Mouse (Mus musculus) kidney, adult 2 months (tissue): Measurements from ENCODE around the gene Atp2c1. TPM values are rescaled to one million over a fixed set of nuclear protein-coding genes. Genes with fewer than 3 reads are reported as not detected.

Experiments used
- DNase-seq: peaks from one replicate; pipeline ENCODE4 v3.0.0; 2021
- H3K27ac ChIP-seq: fragments of 200-500 bp; 2 replicates; pipeline ENCODE4 v1.5.1; 2012; ENCODE audit warnings: low read depth, low read length, control low read depth, inconsistent platforms; ENCODE audit not compliant: insufficient read depth
- H3K27me3 ChIP-seq: fragments of 200-500 bp; replicated peaks from 2 replicates; pipeline ENCODE4 v1.6.1; 2012; ENCODE audit warnings: mild to moderate bottlenecking, moderate library complexity, low read length, inconsistent platforms; ENCODE audit not compliant: control insufficient read depth, insufficient read depth
- H3K36me3 ChIP-seq: fragments of 200-500 bp; 2 replicates; pipeline ENCODE4 v1.6.1; 2012; ENCODE audit warnings: mild to moderate bottlenecking, moderate library complexity, low read length, inconsistent platforms; ENCODE audit not compliant: control insufficient read depth, insufficient read depth
- H3K4me1 ChIP-seq: fragments of 200-500 bp; 2 replicates; pipeline ENCODE4 v1.6.1; 2011; ENCODE audit warnings: low read length; ENCODE audit not compliant: control insufficient read depth, insufficient read depth
- H3K4me3 ChIP-seq: fragments of 200-500 bp; 2 replicates; pipeline ENCODE4 v1.5.1; 2011; ENCODE audit warnings: mild to moderate bottlenecking, low read depth, low read length, control low read depth; ENCODE audit not compliant: insufficient read depth
- CTCF ChIP-seq: fragments of 200-500 bp; conservative IDR thresholded peaks from 2 replicates; pipeline ENCODE4 v1.5.1; 2011; ENCODE audit warnings: low read depth, mild to moderate bottlenecking, control low read depth, low read length, moderate library complexity, mixed read lengths; ENCODE audit not compliant: insufficient read depth, insufficient read length
- POLR2A ChIP-seq: fragments of 200-500 bp; IDR thresholded peaks from one replicate; pipeline ENCODE4 v1.6.1; 2011; ENCODE audit warnings: low read depth, low read length, control low read depth
- WGBS: fragments of 180-500 bp; shearing (Covaris S2); methylation state at CpG from one replicate; pipeline ENCODE4 v1.1.7; 2018; 5-methylcytosine and 5-hydroxymethylcytosine counted together
- polyA plus RNA-seq: library from polyadenylated mRNA; depleted of rRNA; stranded (reverse); fragments of >200 nt; gene quantifications from 2 replicates; pipeline ENCODE4 v1.2.3, GENCODE M21; 2012

Atp2c1 gene
- polyA plus RNA-seq, 1 experiment = 59.9 TPM

DNA sequence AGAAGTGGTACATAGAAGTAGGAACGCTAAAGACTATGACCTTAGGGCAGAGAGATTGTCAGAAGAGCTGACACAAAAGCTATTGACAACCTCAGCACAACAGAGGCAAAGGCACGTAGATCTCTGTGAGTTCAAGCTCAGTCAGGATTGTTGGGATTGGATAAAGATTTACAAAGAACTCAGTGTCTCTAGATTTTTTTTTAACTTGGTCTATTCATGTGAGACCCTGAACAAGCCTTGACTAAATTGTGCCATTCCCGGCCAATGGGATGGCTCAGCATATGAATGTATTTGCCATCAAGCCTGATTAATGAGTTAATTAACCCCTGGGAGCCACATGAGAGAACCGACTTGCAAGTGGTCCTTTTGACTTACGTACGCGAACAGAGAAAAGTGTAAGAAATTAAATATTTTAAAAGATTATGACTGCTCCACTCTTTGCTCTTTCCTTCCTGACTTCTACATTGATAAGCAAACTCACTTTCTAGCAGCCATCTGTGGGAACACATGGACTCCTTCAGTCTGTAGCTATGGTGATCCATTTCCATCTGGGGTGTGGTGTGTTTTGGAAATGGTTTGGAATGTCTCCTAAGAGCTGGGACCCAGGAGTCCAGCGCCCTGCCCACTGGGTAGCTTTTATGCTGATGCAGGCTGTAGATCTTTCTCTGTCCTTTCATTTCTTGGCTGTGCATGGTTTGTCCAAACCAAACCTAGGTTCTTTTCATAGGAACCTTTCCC, 17.1 kb upstream of the Atp2c1 start:
- 75% methylated on average over 8 of the region's 8 CpGs for WGBS

DNA sequence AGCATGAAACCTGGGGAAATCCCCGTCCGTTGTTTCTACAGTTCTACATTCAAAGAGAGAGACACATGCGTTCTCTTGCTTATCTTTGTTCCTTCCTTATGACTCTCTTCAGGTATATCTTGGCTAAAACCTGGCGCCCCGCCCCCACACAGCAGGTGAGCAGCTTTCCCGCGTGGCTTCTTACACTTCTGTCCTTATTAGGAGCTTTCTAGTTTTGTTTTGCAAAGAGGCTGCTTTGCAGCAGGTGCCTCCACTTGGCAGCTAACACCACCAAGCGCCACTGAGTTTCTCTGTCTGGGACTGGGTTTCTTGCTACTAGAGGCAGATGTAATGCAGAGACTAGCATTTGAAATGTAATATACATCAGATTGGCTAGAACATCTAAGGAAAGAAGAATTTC, 10.4 kb upstream of the Atp2c1 start:
- TF ChIP-seq CTCF (no peak), POLR2A (no peak)
- Histone ChIP-seq H3K4me1 (no peaks in the 10 kb centered on the region), H3K4me3 (no peak overlapping the region), H3K36me3 (no peaks in the 10 kb centered on the region), H3K27me3 (no peaks in the 10 kb centered on the region), H3K27ac (no peak overlapping the region)
- WGBS = 55% methylated on average over 8 of the region's 8 CpGs
- no peak for DNase-seq

More for the DNA sequence above, 17.1 kb upstream of the Atp2c1 start:
- TF ChIP-seq POLR2A = no peak
- TF ChIP-seq CTCF = no peak
- H3K27ac ChIP-seq = no peak overlapping the region
- H3K4me3 ChIP-seq = no peak overlapping the region
- DNase-seq = no peak
- H3K27me3 ChIP-seq = no peaks in the 10 kb centered on the region
- no peaks in the 10 kb centered on the region for H3K36me3 ChIP-seq
- H3K4me1 ChIP-seq = no peaks in the 10 kb centered on the region

DNA sequence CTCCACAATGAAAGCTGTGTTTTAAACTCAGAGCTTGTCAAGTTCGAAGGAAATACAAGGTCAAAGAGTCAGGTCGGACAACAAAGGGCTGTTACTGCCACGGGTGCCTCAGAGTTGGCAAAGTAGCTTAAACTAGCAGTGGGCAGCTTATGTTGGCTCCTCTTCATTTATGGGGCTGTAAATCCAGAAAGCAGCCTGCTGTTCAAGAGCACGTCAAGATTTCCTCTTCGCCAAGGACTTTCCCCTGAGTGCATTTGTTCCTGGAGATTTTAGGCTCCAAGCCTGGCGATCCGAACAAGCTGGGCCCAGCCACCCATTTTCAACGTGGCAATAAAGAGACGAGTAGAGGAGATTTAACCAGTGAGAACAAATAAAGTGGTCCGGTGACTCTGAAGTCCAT, 9.8 kb upstream of the Atp2c1 start:
- H3K4me3 ChIP-seq = no peak overlapping the region
- H3K36me3 ChIP-seq = no peaks in the 10 kb centered on the region
- H3K27me3 ChIP-seq = no peaks in the 10 kb centered on the region
- no peaks in the 10 kb centered on the region for H3K4me1 ChIP-seq
- H3K27ac ChIP-seq = no peak overlapping the region
- TF ChIP-seq POLR2A (no peak), CTCF (no peak)
- WGBS = 29% methylated on average over 10 of the region's 10 CpGs
- DNase-seq = peak; percentile 12

DNA sequence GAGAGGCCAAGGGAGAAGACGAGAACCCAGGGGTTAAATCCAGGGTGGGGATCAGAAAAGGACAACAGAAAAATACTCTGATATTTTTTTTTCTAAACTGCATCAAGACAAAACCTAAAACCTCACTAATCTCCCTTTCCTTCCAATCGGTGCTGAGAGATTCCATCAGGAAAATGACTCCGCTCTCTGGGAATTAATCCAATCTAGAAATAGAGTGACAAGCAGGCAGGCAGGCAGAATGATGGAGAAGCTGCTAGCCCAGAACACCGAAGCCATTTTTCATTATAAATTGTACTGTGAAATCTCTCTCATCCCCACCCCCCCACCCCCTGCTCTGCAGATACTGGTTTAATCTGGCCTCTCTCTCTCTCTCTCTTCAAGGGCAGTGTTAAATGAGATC, 1.8 kb downstream of the Atp2c1 start:
- Histone ChIP-seq H3K4me3 (no peak overlapping the region), H3K27me3 (no peaks in the 10 kb centered on the region; the same call in 1 of the 2 replicates), H3K36me3 (no peaks in the 10 kb centered on the region), H3K27ac (no peak overlapping the region), H3K4me1 (no peaks in the 10 kb centered on the region)
- WGBS = 42% methylated on average over 4 of the region's 4 CpGs
- no peak for TF ChIP-seq CTCF
- no peak for TF ChIP-seq POLR2A
- no peak for DNase-seq

DNA sequence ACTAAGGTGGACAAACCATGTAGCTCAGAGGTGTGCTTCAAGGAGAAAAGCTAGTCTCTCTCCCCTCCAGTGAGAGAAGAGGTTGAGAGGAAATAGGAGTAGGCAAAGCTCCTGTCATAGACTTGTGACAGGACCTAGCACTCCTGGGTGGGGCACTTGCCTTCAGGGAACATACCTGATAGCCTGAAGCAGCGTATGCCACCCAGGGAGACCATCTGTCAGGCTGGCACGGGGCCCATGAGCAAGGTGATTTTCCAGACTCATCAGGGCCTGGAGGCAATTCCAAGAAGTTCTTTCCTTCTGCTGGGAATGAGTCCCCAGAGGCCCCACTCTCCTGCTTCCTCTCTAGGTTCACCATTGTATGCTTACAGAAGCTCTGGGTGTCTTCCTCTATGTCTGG, 4.1 kb downstream of the Atp2c1 start:
- Histone ChIP-seq H3K4me1 (peaks cover 2% of the 10 kb centered on the region; the same call in 1 of the 2 replicates), H3K36me3 (no peaks in the 10 kb centered on the region), H3K27me3 (no peaks in the 10 kb centered on the region; the same call in 1 of the 2 replicates), H3K4me3 (no peak overlapping the region), H3K27ac (no peak overlapping the region)
- WGBS = 63% methylated on average over 2 of the region's 2 CpGs
- DNase-seq = peak; percentile 2
- TF ChIP-seq CTCF = no peak
- no peak for TF ChIP-seq POLR2A

DNA sequence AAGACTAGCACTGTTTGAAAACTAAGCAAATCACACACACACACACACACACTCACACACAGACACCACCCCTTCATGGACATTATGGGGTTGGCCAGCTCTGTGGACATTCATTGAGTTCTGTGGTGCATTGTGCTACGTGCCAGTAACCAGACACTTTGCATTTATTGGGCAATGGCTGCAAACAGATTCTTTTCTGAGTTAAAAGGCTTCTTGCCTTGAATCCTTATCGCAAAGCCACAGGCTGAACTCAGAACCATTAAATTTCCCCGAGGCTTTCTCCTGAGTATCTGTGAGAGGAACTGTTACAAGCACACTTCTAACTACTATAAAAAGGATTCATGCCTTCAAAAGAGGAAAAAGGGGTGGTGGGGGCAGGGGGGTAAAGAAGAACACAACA, 5.1 kb downstream of the Atp2c1 start:
- no peaks in the 10 kb centered on the region; the same call in 1 of the 2 replicates for H3K27me3 ChIP-seq

DNA sequence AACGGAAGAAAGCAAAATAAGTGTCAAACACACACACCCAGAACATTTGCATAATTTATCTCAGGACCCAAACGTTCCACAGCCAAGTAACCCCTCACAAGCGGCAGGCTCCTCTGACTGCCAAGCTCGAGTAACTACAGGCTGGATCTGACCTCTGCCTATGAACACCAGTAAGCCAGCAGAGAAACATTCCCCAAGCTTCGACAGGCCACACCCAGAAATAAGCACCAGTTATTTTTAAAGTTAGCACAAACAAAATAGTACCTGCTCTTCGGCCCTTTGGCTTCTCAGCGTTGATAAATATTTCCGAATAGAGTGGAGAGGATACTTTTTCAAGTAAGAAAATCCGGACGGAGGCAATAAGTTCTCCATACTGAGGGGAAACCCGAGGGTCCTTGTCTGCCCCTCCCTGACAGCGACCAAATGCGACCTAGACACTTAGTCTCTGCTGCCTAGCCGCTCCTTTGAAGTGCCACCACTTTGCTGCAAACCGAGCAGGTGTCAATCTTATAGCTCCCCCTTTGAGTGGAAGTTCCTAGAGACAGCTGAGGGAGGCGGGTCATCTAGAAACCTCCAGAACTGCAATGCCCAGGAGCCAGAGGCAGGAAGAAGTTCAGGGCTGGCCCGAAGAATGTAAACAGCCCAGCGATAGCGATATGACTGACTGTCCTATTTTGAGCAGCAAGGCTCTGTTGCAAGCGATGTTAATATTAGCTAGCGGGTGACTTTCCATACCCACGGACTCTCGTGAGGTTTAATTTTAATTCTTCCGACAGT, 6.2 kb downstream of the Atp2c1 start:
- no peaks in the 10 kb centered on the region for H3K36me3 ChIP-seq
- peak overlapping the region; percentile 16 for H3K4me3 ChIP-seq
- 19% methylated on average over 24 of the region's 24 CpGs for WGBS
- H3K4me1 ChIP-seq = peaks cover 2% of the 10 kb centered on the region; the same call in 1 of the 2 replicates
- H3K27me3 ChIP-seq = no peaks in the 10 kb centered on the region; the same call in 1 of the 2 replicates
- TF ChIP-seq POLR2A (no peak), CTCF (no peak)
- DNase-seq = peak; percentile 24
- H3K27ac ChIP-seq = no peak overlapping the region

More for the DNA sequence above, 5.1 kb downstream of the Atp2c1 start:
- Histone ChIP-seq H3K36me3 (no peaks in the 10 kb centered on the region), H3K4me3 (no peak overlapping the region), H3K4me1 (peaks cover 2% of the 10 kb centered on the region; the same call in 1 of the 2 replicates), H3K27ac (no peak overlapping the region)
- no peak for DNase-seq
- 52% methylated on average over 3 of the region's 3 CpGs for WGBS
- TF ChIP-seq CTCF = no peak
- TF ChIP-seq POLR2A = no peak
